Comparison of ENCODE assay signal across 16 mouse cellular contexts in genomic region chr10:85473871-85474270, GRCm38 (mm10).
DNase-seq lines count a peak whose midpoint lies in the region; ATAC-seq and TF ChIP-seq lines count a peak whose summit lies in the region.
"Had no signal": no experiment of that assay in that cellular context is flagged by ENCODE, and none has a peak within 500 bp of the region (broad histone marks: within the 10 kb centered on the region; RNA-seq: fewer than 3 reads in every experiment).

No protein-coding gene starts in this region.

- TF ChIP-seq CTCF in brain, embryonic 14.5 days (IDR thresholded peaks at IDR 0.05; ENCODE audit: borderline replicate concordance, extremely low read depth, insufficient read depth, insufficient read length), result no peak

- no peaks in the 10 kb centered on the region for H3K36me3 ChIP-seq in hindbrain, embryonic 13.5 days
- H3K36me3 ChIP-seq in hindbrain, embryonic 11.5 days (ENCODE audit: control insufficient read depth, insufficient read depth, low read length), result no peaks in the 10 kb centered on the region
- H3K36me3 ChIP-seq in midbrain, embryonic 11.5 days (ENCODE audit: control insufficient read depth, insufficient read depth, low read length), result no peaks in the 10 kb centered on the region
- no peaks in the 10 kb centered on the region for H3K36me3 ChIP-seq in midbrain, embryonic 14.5 days (ENCODE audit: control insufficient read depth, insufficient read depth, low read length)
- no peaks in the 10 kb centered on the region for H3K36me3 ChIP-seq in hindbrain, embryonic 16.5 days (ENCODE audit: control insufficient read depth, insufficient read depth, low read length)
- H3K36me3 ChIP-seq: embryonic facial prominence, embryonic 12.5 days; heart, embryonic 15.5 days had no signal

- H3K4me2 ChIP-seq in hindbrain, embryonic 13.5 days, result no peak overlapping the region
- no peak overlapping the region for H3K4me2 ChIP-seq in hindbrain, embryonic 11.5 days (replicated peaks; ENCODE audit: low read depth, low read length)
- no peak overlapping the region for H3K4me2 ChIP-seq in midbrain, embryonic 11.5 days
- no peak overlapping the region for H3K4me2 ChIP-seq in midbrain, embryonic 14.5 days (ENCODE audit: low read length)
- H3K4me2 ChIP-seq in hindbrain, embryonic 16.5 days (ENCODE audit: low read length), result no peak overlapping the region
- H3K4me2 ChIP-seq: embryonic facial prominence, embryonic 12.5 days; heart, embryonic 15.5 days; lung, embryonic 14.5 days had no signal

- H3K27me3 ChIP-seq in hindbrain, embryonic 13.5 days, result no peaks in the 10 kb centered on the region
- no peaks in the 10 kb centered on the region for H3K27me3 ChIP-seq in hindbrain, embryonic 11.5 days (ENCODE audit: control insufficient read depth, insufficient read depth, low read length)
- no peaks in the 10 kb centered on the region for H3K27me3 ChIP-seq in midbrain, embryonic 11.5 days (ENCODE audit: control insufficient read depth, insufficient read depth, low read length)
- H3K27me3 ChIP-seq in midbrain, embryonic 14.5 days (ENCODE audit: control insufficient read depth, insufficient read depth, low read length), result no peaks in the 10 kb centered on the region
- H3K27me3 ChIP-seq in hindbrain, embryonic 16.5 days (replicated peaks; ENCODE audit: control insufficient read depth, insufficient read depth, low read length), result no peaks in the 10 kb centered on the region
- H3K27me3 ChIP-seq: embryonic facial prominence, embryonic 12.5 days; heart, embryonic 15.5 days had no signal

- WGBS in hindbrain, embryonic 13.5 days, result 70% methylated on average over 3 of the region's 3 CpGs
- WGBS in hindbrain, embryonic 11.5 days, result 87% methylated on average over 3 of the region's 3 CpGs
- WGBS in midbrain, embryonic 11.5 days, result 83% methylated on average over 3 of the region's 3 CpGs
- WGBS in midbrain, embryonic 14.5 days, result 77% methylated on average over 3 of the region's 3 CpGs
- WGBS in hindbrain, embryonic 16.5 days, result 50% methylated on average over 3 of the region's 3 CpGs

- ATAC-seq in hindbrain, embryonic 13.5 days (ENCODE audit: low FRiP score), result no peak
- no peak for ATAC-seq in hindbrain, embryonic 11.5 days (ENCODE audit: low FRiP score)
- no peak for ATAC-seq in midbrain, embryonic 11.5 days (ENCODE audit: low FRiP score)
- no peak for ATAC-seq in midbrain, embryonic 14.5 days (ENCODE audit: low FRiP score, low TSS enrichment)
- ATAC-seq in hindbrain, embryonic 16.5 days, result peak; percentile 44; the same call in 1 of the 2 replicates

- H3K4me3 ChIP-seq in hindbrain, embryonic 13.5 days, result no peak overlapping the region
- no peak overlapping the region for H3K4me3 ChIP-seq in hindbrain, embryonic 11.5 days (ENCODE audit: low read depth, low read length)
- H3K4me3 ChIP-seq in midbrain, embryonic 11.5 days (ENCODE audit: low read depth, low read length), result no peak overlapping the region
- no peak overlapping the region for H3K4me3 ChIP-seq in midbrain, embryonic 14.5 days (replicated peaks; ENCODE audit: low read depth, low read length)
- no peak overlapping the region for H3K4me3 ChIP-seq in hindbrain, embryonic 16.5 days (ENCODE audit: low read length)
- H3K4me3 ChIP-seq: embryonic facial prominence, embryonic 12.5 days; heart, embryonic 15.5 days; myocyte had no signal

- no peak for DNase-seq in hindbrain, embryonic 11.5 days (ENCODE audit: low spot score)
- DNase-seq in midbrain, embryonic 11.5 days (ENCODE audit: low spot score, missing footprints), result peak; percentile 56
- no peak for DNase-seq in midbrain, embryonic 14.5 days
- peak; percentile 87 for DNase-seq in brain, embryonic 14.5 days (ENCODE audit: low read depth)
- no peak for DNase-seq in spleen, postnatal 4 days (ENCODE audit: low spot score in 2 of 2)
- no peak for DNase-seq in urinary bladder, postnatal 14 days (ENCODE audit: low spot score)
- DNase-seq: kidney, postnatal 36 days; layer of hippocampus, postnatal 36 days; lung, embryonic 14.5 days; thymus, postnatal 36 days had no signal

- H3K4me1 ChIP-seq in hindbrain, embryonic 13.5 days (replicated peaks), result peaks cover 13% of the 10 kb centered on the region
- H3K4me1 ChIP-seq in hindbrain, embryonic 11.5 days (replicated peaks; ENCODE audit: control insufficient read depth, insufficient read depth, low read length), result no peaks in the 10 kb centered on the region
- H3K4me1 ChIP-seq in midbrain, embryonic 11.5 days (ENCODE audit: control insufficient read depth, insufficient read depth, low read length), result no peaks in the 10 kb centered on the region
- 0 out of 2 replicates have a peak, but pooled peaks cover 7% of the 10 kb centered on the region for H3K4me1 ChIP-seq in midbrain, embryonic 14.5 days (ENCODE audit: control insufficient read depth, insufficient read depth, low read length)
- H3K4me1 ChIP-seq in hindbrain, embryonic 16.5 days (ENCODE audit: control insufficient read depth, insufficient read depth, low read depth, low read length), result peaks cover 23% of the 10 kb centered on the region

- no peak for TF ChIP-seq POLR2A in brain, embryonic 14.5 days (IDR thresholded peaks at IDR 0.05; ENCODE audit: borderline replicate concordance, extremely low read depth, insufficient read depth, insufficient read length, poor library complexity, severe bottlenecking)

- no peak overlapping the region for H3K9ac ChIP-seq in hindbrain, embryonic 13.5 days
- H3K9ac ChIP-seq in hindbrain, embryonic 11.5 days (ENCODE audit: low read depth, low read length), result no peak overlapping the region
- H3K9ac ChIP-seq in midbrain, embryonic 11.5 days (ENCODE audit: low read length), result no peak overlapping the region
- H3K9ac ChIP-seq in midbrain, embryonic 14.5 days (replicated peaks; ENCODE audit: low read length), result no peak overlapping the region
- H3K9ac ChIP-seq in hindbrain, embryonic 16.5 days (ENCODE audit: low read depth, low read length), result no peak overlapping the region
- H3K9ac ChIP-seq: embryonic facial prominence, embryonic 12.5 days; heart, embryonic 15.5 days; lung, embryonic 14.5 days had no signal

- H3K27ac ChIP-seq in hindbrain, embryonic 13.5 days, result 0 out of 2 replicates have a peak overlapping the region, but pooled peaks have one; percentile 41
- H3K27ac ChIP-seq in hindbrain, embryonic 11.5 days (ENCODE audit: low read depth, low read length), result no peak overlapping the region
- no peak overlapping the region for H3K27ac ChIP-seq in midbrain, embryonic 11.5 days (ENCODE audit: low read depth, low read length)
- H3K27ac ChIP-seq in midbrain, embryonic 14.5 days (replicated peaks; ENCODE audit: low read depth, low read length), result no peak overlapping the region
- peak overlapping the region; percentile 41; the same call in 1 of the 2 replicates for H3K27ac ChIP-seq in hindbrain, embryonic 16.5 days (ENCODE audit: low read depth, low read length)
- H3K27ac ChIP-seq: embryonic facial prominence, embryonic 12.5 days; heart, embryonic 15.5 days; stomach, postnatal 0 days had no signal

- H3K9me3 ChIP-seq in hindbrain, embryonic 13.5 days, result no peaks in the 10 kb centered on the region
- no peaks in the 10 kb centered on the region for H3K9me3 ChIP-seq in hindbrain, embryonic 11.5 days (ENCODE audit: control insufficient read depth, low read length)
- no peaks in the 10 kb centered on the region for H3K9me3 ChIP-seq in midbrain, embryonic 11.5 days (ENCODE audit: control insufficient read depth, low read length)
- H3K9me3 ChIP-seq in midbrain, embryonic 14.5 days (ENCODE audit: control insufficient read depth, low read length), result no peaks in the 10 kb centered on the region
- no peaks in the 10 kb centered on the region for H3K9me3 ChIP-seq in hindbrain, embryonic 16.5 days (ENCODE audit: control insufficient read depth, low read length)
- H3K9me3 ChIP-seq: embryonic facial prominence, embryonic 12.5 days; heart, embryonic 15.5 days had no signal

Comparison
In these comparisons a context has a peak if more than half of its experiments do, and no peak if none do; other contexts are left out.
1. H3K27ac ChIP-seq: peak in hindbrain, embryonic 13.5 days (single experiment) and hindbrain, embryonic 16.5 days (single experiment); none in hindbrain, embryonic 11.5 days (single experiment), midbrain, embryonic 11.5 days (single experiment) and midbrain, embryonic 14.5 days (single experiment).
2. DNase-seq: peak in midbrain, embryonic 11.5 days (single experiment) and brain, embryonic 14.5 days (single experiment); none in hindbrain, embryonic 11.5 days (single experiment), midbrain, embryonic 14.5 days (single experiment), spleen, postnatal 4 days (0 of 2) and urinary bladder, postnatal 14 days (single experiment).